Mouse (Mus musculus) E14TG2a.4 (cell line): ENCODE data around the gene Pum1.

Experiments used
- CTCF ChIP-seq: conservative IDR thresholded peaks from 2 replicates; pipeline ENCODE4 v1.5.1; 2014; ENCODE audit warnings: low read length
- NANOG ChIP-seq: IDR thresholded peaks from 2 replicates; pipeline ENCODE4 v1.6.1; 2014; ENCODE audit warnings: borderline replicate concordance, low read length, mixed read lengths
- POU5F1 ChIP-seq: IDR thresholded peaks from 2 replicates; pipeline ENCODE4 v1.6.1; 2014; ENCODE audit warnings: low read length, borderline replicate concordance

GRCm38 (mm10) chr4:130665176-130665575, 2.1 kb downstream of the Pum1 start:
- TF ChIP-seq CTCF (no peak), POU5F1 (no peak), NANOG (no peak)
